Mouse (Mus musculus) A20 (cell line): ENCODE results near the gene Lars2.

Experiments used
- DNase-seq: peaks from one replicate; pipeline ENCODE4 v3.0.0-alpha.2; 2011; ENCODE audit warnings: low read depth, low spot score

Gene Lars2

GRCm38 (mm10) chr9:123506270-123507146 lies 139.8 kb downstream of the Lars2 start:
- no peak for DNase-seq

- DNase-seq = no peak
Observed at GRCm38 (mm10) chr9:123507380-123507779, 140.7 kb downstream of the Lars2 start.

- no peak for DNase-seq
Observed at GRCm38 (mm10) chr9:123508986-123509385, 142.3 kb downstream of the Lars2 start.

- DNase-seq = peak; percentile 37
Observed at GRCm38 (mm10) chr9:123509638-123510604, 143.2 kb downstream of the Lars2 start.

DNA sequence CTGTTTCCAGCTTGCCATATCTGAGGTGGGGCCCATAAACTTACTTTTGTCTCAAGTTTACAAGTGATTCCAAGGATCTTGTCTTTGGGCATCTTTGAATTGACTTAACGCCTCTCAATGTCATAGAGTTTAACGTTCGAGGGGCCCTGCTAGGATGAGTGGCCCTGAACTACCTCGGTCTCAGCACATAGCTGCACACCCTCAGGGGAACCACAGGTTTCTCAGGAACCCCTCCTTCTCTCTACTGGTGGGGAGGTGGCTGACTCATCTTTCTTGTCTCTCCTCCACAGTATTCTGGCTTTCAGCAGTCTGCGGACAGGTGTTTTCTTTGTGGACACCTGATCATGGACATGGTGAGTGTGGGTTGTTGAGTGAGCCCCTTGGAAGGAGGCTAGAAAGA lies 144.2 kb downstream of the Lars2 start:
- DNase-seq = no peak
